Mouse (Mus musculus): ENCODE results near the gene Adam11. TPM values are rescaled to one million over a fixed set of nuclear protein-coding genes. Genes with fewer than 3 reads are reported as not detected.

Gene Adam11
- total RNA-seq, 2 experiments from 2014 or later = 130 to 149 TPM

DNA sequence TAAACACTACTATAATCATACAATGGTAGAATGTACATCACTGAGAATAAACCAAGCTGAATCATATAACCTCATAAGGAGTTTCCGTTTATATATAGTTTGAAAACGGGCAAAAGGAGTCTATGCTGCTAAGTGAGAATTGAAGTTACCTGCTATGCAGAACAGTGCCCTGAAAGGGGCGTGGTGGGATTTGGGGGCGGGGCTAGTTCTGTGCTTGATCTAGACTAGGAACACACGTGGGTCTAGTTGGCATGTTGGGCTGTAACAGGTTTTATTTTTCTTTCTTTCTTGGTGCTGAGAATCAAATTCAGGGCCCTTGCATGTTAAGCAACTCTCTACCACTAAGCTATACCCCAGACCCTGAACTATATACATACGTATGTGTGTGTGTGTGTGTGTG lies 60.0 kb downstream of the Adam11 start:
- DNase-seq (ENCODE audit: low spot score in 2 of 2) = no peak

DNA sequence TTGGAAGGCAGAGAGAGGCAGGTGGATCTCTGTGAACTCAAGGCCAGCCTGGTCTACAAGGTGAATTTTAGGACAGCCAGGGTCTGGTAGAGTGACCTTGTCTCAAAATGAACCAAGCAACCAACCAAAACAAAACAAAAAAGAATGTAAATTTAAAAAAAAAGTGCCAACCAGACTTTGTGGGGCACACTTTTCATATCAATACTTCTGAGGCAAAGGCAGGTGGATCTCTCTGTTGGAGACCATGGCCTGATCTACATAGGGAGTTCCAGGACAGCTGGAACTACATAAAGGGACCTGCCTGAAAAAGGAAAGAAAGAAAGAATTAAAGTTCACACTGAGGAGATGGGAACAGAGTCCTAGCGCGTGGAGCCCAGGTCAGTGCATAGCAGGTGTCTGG lies 65.2 kb downstream of the Adam11 start:
- no peak for DNase-seq (ENCODE audit: low spot score in 2 of 2)

DNA sequence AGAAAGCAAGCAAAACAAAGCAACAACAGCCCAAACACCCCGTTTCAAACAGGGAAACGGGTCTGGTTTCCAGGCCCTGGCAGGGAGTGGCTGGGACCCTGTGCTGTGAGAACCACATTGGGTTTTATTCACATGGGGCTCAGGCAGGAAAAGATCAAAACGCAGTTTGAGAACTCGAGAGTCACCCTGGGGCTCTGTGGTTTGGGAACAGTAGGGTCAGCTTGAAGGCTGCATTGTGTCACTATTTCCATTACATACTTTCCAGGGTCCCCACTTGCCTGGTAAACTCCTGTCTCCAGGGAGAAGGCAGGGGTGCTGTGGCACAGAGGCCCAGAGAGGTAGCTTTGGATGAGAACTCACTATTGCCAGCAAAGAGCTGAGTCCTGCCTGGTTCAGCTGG lies 65.9 kb downstream of the Adam11 start:
- DNase-seq (ENCODE audit: low spot score in 2 of 2) = no peak

Other genes starting within 250 kb of the Adam11 start
- gene Gpatch8, start 205.0 kb upstream of the Adam11 start, total RNA-seq (2021) = 10 to 100 TPM; 47.0 to 51.1 TPM
- 1 to 10 TPM; 6.0 to 7.1 TPM for gene Gm11627, start 182.0 kb upstream of the Adam11 start, total RNA-seq (2021)
- 10 to 100 TPM in 1 of 2 experiments, 1 to 10 TPM in 1; 9.3 to 10.2 TPM for gene Fzd2, start 157.0 kb upstream of the Adam11 start, total RNA-seq (2021)
- not detected for gene Meioc, start 97.7 kb upstream of the Adam11 start, total RNA-seq (2021)
- 10 to 100 TPM; 28.3 to 36.1 TPM for gene Ccdc43, start 63.7 kb upstream of the Adam11 start, total RNA-seq (2021)
- 10 to 100 TPM; 15.4 to 17.6 TPM for gene Gjc1, start 58.3 kb downstream of the Adam11 start, total RNA-seq (2021)
- gene Higd1b, start 74.4 kb downstream of the Adam11 start, total RNA-seq (2021) = 10 to 100 TPM in 1 of 2 experiments, 1 to 10 TPM in 1; 9.3 to 11.1 TPM
- 100 to 1,000 TPM; 105 to 117 TPM for gene Eftud2, start 119.5 kb downstream of the Adam11 start, total RNA-seq (2021)
- 1 to 10 TPM; 1.1 to 1.4 TPM for gene Ccdc103, start 119.8 kb downstream of the Adam11 start, total RNA-seq (2021)
- gene Fam187a, start 123.7 kb downstream of the Adam11 start, total RNA-seq (2021) = not detected
- gene Gfap, start 139.5 kb downstream of the Adam11 start, total RNA-seq (2021) = 100 to 1,000 TPM; 273 to 295 TPM
- 1 to 10 TPM; 2.6 TPM for gene Kif18b, start 163.7 kb downstream of the Adam11 start, total RNA-seq (2021)
- 10 to 100 TPM; 32.3 to 37.5 TPM for gene C1ql1, start 185.2 kb downstream of the Adam11 start, total RNA-seq (2021)

Data from layer of hippocampus, postnatal 10 days (tissue).